Mouse (Mus musculus): ENCODE results near the gene Hist1h2ag. TPM values are rescaled to one million over a fixed set of nuclear protein-coding genes. Genes with fewer than 3 reads are reported as not detected.
"Not testable (repeated sequence)": the region's sequence is repeated elsewhere in the genome, so short reads cannot be mapped to it uniquely, and the experiment has no call there.

Hist1h2ag gene
- polyA plus RNA-seq, 1 experiment from 2014 or later = 55.0 TPM

DNA sequence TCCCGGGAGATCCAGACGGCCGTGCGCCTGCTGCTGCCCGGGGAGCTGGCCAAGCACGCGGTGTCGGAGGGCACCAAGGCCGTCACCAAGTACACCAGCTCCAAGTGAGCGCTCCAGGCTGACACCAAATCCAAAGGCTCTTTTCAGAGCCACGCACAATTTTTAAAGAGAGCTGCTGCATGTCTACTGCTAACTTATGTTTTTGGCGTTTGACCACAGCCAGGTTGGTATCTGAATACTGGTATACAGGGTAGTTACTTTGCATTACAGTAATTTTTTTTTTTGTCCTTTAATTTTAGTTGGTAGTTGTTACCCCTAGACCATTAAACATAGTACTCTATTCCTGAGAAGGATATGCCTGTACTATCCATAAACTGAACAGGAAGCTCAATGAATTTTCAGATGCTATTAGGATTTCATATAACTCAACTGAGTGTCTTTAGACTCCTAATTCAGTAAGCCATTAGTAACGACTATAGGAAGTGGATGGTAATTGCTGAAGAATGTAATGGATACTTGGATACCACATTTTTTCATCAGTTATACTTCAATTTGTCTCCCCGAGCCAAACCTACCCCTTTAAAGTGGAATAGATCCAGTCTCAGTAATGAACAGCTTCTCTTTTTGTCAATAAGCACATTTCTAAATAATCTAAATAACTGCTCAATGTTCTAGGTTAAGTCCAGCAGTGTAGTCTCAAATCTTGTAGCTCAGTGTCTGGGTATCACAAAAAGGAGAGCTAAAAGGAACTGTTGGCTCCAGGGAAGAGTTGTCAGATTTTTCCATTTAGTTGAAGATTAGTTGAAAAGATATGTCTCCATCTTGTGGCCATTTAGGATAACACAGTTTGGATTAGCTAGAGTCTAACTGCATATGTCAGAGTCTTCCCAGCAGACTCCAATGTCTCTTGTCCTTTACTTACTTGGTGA is 1.0 kb upstream of the Hist1h2ag start:
- peak overlapping the region; percentile 86 for H3K27ac ChIP-seq
- DNase-seq (ENCODE audit: extremely low spot score, low spot score) = peak; percentile 41
- no peaks in the 10 kb centered on the region for H3K36me3 ChIP-seq (replicated peaks)
- no peaks in the 10 kb centered on the region for H3K27me3 ChIP-seq (ENCODE audit: poor library complexity, severe bottlenecking)
- no peaks in the 10 kb centered on the region for H3K9me3 ChIP-seq
- 2% methylated on average over 13 of the region's 14 CpGs for WGBS
- peaks cover 35% of the 10 kb centered on the region for H3K4me1 ChIP-seq
- peak overlapping the region; percentile 52 for H3K4me3 ChIP-seq

GRCm38 (mm10) chr13:22041651-22042567 is 835 bp downstream of the Hist1h2ag start:
- Histone ChIP-seq H3K4me3 (peak overlapping the region; percentile 60), H3K27me3 (ENCODE audit: poor library complexity, severe bottlenecking) (no peaks in the 10 kb centered on the region), H3K36me3 (replicated peaks) (no peaks in the 10 kb centered on the region), H3K4me1 (peaks cover 46% of the 10 kb centered on the region), H3K9me3 (no peaks in the 10 kb centered on the region), H3K27ac (peak overlapping the region; percentile 96)
- WGBS = 3% methylated on average over 13 of the region's 13 CpGs
- peak; percentile 37 for DNase-seq (ENCODE audit: extremely low spot score, low spot score)

DNA sequence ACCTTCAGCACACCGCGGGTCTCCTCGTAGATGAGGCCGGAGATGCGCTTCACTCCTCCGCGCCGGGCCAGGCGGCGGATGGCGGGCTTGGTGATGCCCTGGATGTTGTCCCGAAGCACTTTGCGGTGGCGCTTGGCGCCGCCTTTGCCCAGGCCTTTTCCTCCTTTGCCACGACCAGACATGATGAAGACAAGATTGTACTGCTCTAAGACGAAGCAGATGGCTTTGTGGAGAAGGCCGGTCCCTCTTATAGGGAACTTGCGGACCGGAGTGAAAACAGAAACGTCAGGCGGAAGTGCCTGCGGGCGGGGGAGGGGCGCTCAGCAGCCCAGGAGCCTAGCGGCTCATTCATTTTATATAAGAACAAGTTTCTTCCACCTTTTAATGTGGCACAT is 1.6 kb downstream of the Hist1h2ag start, which contains the start of gene Hist1h4i:
Gene Hist1h4i (minus strand): TSS at position 221 of the 395 bp plus-strand sequence.
- under 1% methylated on average over 26 of the region's 27 CpGs for WGBS
- Histone ChIP-seq H3K27ac (peak within 1 kb of the TSS; percentile 96), H3K4me1 (peaks cover 54% of the 10 kb centered on the region), H3K4me3 (peak within 1 kb of the TSS; percentile 60)
- peak; percentile 94 for DNase-seq (ENCODE audit: extremely low spot score, low spot score)
- not testable (repeated sequence) for H3K9me3 ChIP-seq; H3K36me3 ChIP-seq (replicated peaks); H3K27me3 ChIP-seq (ENCODE audit: poor library complexity, severe bottlenecking)

DNA sequence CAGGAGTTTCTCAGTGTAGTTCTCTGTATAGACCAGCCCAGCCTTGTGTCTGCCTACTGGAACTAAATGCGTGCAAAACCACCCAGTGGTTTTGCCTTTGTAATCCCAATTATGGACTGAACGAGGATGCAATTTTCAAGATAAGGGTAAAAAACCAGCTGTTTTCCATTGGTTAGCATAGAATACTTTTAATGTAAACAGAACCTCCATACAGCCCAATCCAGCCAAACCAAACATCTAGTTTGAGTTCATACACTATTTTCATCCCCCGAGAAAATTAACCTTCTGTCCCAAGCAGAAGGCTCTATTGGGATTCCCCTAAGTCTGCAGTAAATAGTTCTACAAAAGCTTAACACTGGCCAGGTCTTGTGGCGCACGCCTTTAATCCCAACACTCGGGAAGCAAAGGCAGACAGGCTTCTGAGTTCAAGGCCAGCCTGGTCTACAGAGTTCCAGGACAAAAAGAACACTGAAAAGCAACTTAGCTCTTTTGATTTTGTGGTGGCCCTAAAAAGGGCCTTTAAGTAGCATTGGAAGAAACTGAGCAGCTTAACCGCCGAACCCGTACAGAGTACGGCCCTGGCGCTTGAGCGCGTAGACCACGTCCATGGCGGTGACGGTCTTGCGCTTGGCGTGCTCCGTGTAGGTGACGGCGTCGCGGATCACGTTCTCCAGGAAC is 2.1 kb downstream of the Hist1h2ag start:
- H3K36me3 ChIP-seq (replicated peaks) = no peaks in the 10 kb centered on the region
- H3K9me3 ChIP-seq = no peaks in the 10 kb centered on the region
- peak overlapping the region; percentile 96 for H3K27ac ChIP-seq
- no peaks in the 10 kb centered on the region for H3K27me3 ChIP-seq (ENCODE audit: poor library complexity, severe bottlenecking)
- H3K4me3 ChIP-seq = peak overlapping the region; percentile 60
- peaks cover 54% of the 10 kb centered on the region for H3K4me1 ChIP-seq
- under 1% methylated on average over 23 of the region's 24 CpGs for WGBS
- peak; percentile 68 for DNase-seq (ENCODE audit: extremely low spot score, low spot score)

DNA sequence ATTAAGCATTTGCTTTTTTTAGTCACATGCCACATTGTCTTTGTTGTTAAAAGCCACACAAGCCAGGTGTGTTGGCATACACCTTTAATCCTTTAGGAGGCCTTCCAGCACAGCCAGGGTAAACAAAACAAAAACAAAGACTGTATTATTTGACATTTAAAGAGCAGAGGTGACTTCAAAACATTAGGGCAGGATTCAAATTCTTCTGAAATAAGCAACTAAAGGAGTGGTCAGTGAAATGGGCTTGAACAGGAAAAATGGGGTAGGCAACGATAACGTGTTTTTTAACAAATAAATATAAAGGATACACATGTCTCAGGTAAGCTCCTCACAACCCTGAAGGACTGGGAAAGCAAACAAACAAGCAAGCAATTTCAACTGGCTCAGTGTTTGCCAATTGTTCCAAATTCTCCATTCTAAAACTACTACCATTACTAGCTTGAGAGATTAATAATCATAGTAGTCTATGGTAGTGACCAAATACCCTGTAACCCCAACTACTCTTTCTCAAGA is 2.7 kb downstream of the Hist1h2ag start:
- no peak for DNase-seq (ENCODE audit: extremely low spot score, low spot score)
- Histone ChIP-seq H3K36me3 (replicated peaks) (no peaks in the 10 kb centered on the region), H3K9me3 (no peaks in the 10 kb centered on the region), H3K27me3 (ENCODE audit: poor library complexity, severe bottlenecking) (no peaks in the 10 kb centered on the region), H3K4me3 (peak overlapping the region; percentile 60), H3K4me1 (peaks cover 50% of the 10 kb centered on the region), H3K27ac (peak overlapping the region; percentile 96)
- WGBS = 8% methylated on average over 2 of the region's 2 CpGs

DNA sequence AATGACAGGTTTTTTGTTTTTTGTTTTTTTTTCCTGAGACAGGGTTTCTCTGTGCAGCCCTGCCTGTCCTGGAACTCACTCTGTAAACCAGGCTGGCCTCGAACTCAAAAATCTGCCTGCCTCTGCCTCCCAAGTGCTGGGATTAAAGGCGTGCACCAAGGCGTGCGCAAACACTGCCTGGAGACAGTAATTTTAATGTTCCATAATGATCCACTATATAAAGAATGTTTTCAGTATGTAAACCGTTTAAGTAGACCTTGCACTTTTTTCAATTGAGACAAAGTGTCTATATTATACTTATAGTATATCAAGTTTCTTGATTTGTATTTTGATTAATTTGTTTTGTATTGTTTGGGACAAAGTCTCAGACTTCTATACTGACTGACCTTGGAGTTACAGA is 3.4 kb downstream of the Hist1h2ag start:
- no peak for DNase-seq (ENCODE audit: extremely low spot score, low spot score)
- H3K36me3 ChIP-seq (replicated peaks) = no peaks in the 10 kb centered on the region
- no peaks in the 10 kb centered on the region for H3K9me3 ChIP-seq
- no peaks in the 10 kb centered on the region for H3K27me3 ChIP-seq (ENCODE audit: poor library complexity, severe bottlenecking)
- 73% methylated on average over 5 of the region's 5 CpGs for WGBS
- H3K4me3 ChIP-seq = peak overlapping the region; percentile 60
- peak overlapping the region; percentile 96 for H3K27ac ChIP-seq
- H3K4me1 ChIP-seq = peaks cover 46% of the 10 kb centered on the region

DNA sequence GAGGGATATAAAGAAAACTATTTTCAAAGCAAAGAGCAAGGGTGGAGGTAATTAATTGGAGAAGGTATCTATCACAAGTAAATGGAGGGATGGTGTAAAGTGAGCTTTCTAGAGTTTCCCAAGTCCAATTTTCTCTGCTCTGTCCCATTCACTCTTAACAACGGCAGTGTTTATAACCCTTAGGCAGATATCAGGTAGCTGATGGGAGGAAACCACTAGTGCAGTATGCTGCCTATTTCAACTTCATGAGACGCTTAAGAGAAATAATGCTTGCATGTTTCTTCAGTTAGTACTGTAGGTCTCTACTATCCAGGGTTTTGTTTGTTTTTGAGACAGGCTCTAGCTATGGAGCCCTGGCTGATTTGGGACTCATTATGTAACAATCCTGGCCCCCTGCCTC is 5.3 kb downstream of the Hist1h2ag start:
- Histone ChIP-seq H3K4me3 (peak overlapping the region; percentile 55), H3K36me3 (replicated peaks) (no peaks in the 10 kb centered on the region), H3K9me3 (no peaks in the 10 kb centered on the region), H3K27me3 (ENCODE audit: poor library complexity, severe bottlenecking) (no peaks in the 10 kb centered on the region), H3K27ac (peak overlapping the region; percentile 96), H3K4me1 (peaks cover 57% of the 10 kb centered on the region)
- WGBS = 84% methylated on average over 2 of the region's 2 CpGs
- no peak for DNase-seq (ENCODE audit: extremely low spot score, low spot score)

DNA sequence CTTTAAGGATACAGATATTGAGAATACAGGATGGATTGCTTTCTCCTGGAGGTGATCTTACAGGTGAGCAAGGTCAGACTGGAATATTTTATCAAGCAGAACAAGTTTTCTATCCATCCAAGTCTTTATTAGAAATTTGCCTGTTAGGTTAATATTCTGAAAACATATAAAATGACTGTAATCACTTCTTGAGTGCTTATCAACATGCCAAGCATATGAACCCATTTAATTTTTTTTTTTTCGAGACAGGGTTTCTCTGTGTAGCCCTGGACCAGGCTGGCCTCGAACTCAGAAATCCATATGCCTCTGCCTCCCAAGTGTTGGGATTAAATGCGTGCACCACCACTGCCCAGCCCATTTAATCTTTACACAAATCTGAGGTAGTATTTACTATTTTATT is 5.8 kb downstream of the Hist1h2ag start:
- Histone ChIP-seq H3K4me1 (peaks cover 56% of the 10 kb centered on the region), H3K27me3 (ENCODE audit: poor library complexity, severe bottlenecking) (no peaks in the 10 kb centered on the region), H3K4me3 (peak overlapping the region; percentile 55), H3K36me3 (replicated peaks) (no peaks in the 10 kb centered on the region), H3K9me3 (no peaks in the 10 kb centered on the region), H3K27ac (peak overlapping the region; percentile 96)
- 63% methylated on average over 3 of the region's 3 CpGs for WGBS
- peak; percentile 27 for DNase-seq (ENCODE audit: extremely low spot score, low spot score)

DNA sequence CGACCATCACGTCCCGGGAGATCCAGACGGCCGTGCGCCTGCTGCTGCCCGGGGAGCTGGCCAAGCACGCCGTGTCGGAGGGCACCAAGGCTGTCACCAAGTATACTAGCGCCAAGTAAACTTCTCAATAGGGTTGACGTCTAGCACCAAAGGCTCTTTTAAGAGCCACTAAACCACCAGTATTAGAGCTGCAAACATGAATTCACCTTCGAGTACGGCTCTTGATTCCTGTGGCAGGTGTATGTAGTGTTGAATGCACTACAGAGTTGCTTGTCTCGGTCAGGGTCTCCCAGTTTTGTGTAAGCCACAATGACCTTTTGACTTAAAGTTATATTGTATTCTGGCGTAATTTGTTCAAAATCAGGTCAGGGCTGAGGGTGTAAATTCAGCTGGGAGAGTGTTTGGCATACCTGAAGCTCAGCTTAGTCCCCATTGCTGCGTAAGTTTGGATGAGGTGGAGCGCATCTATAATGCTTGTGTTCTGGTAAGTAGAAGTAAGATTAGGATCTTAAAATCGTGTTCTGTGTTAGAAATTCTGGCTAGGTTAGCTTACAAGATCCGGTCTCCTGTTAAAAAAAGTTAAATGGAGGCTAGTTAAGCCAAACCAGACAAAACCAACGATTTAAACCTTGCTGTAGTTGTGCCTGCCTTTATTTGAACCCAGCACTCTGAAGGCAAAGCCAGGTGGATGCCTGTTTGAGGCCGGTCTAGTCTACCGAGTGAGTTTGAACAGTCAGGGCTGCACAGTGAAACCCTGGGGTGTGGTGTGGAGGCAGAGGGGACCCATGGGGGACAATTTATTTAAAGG is 6.4 kb downstream of the Hist1h2ag start:
- H3K36me3 ChIP-seq (replicated peaks) = no peaks in the 10 kb centered on the region
- 2% methylated on average over 23 of the region's 23 CpGs for WGBS
- DNase-seq (ENCODE audit: extremely low spot score, low spot score) = peak; percentile 67
- no peaks in the 10 kb centered on the region for H3K27me3 ChIP-seq (ENCODE audit: poor library complexity, severe bottlenecking)
- H3K27ac ChIP-seq = peak overlapping the region; percentile 96
- H3K4me3 ChIP-seq = peak overlapping the region; percentile 55
- H3K9me3 ChIP-seq = no peaks in the 10 kb centered on the region
- H3K4me1 ChIP-seq = peaks cover 50% of the 10 kb centered on the region

- H3K27me3 ChIP-seq (ENCODE audit: poor library complexity, severe bottlenecking); H3K36me3 ChIP-seq (replicated peaks); H3K9me3 ChIP-seq: not testable (repeated sequence)
- peak within 1 kb of the TSS; percentile 96 for H3K27ac ChIP-seq
- WGBS = 0% methylated on average over 29 of the region's 69 CpGs
- H3K4me3 ChIP-seq = peak within 1 kb of the TSS; percentile 58
- DNase-seq (ENCODE audit: extremely low spot score, low spot score) = peak; percentile 88
- H3K4me1 ChIP-seq = peaks cover 47% of the 10 kb centered on the region
Measured at GRCm38 (mm10) chr13:22035267-22036148, 7.2 kb downstream of the Hist1h2ag start, which contains the start of the genes Hist1h2ah and Hist1h2bk. Hist1h2ah (minus strand) TSS chr13:22035568. Hist1h2bk (plus strand) TSS chr13:22035870.
